Mouse (Mus musculus): ENCODE data around the gene Csnk2a1. TPM values are rescaled to one million over a fixed set of nuclear protein-coding genes. Genes with fewer than 3 reads are reported as not detected.

Gene Csnk2a1
- polyA plus RNA-seq (2011; ENCODE audit: insufficient read depth, insufficient read length, low replicate concordance, missing spikeins) = 41.1 and 52.4 TPM in 2 replicates

- Histone ChIP-seq H3K4me1 (ENCODE audit: control insufficient read depth, insufficient read depth, low read length) (peaks cover 2% of the 10 kb centered on the region), H3K4me3 (replicated peaks; ENCODE audit: control insufficient read depth, low read depth, low read length) (peak within 1 kb of the TSS; percentile 99), H3K27ac (ENCODE audit: control insufficient read depth, insufficient read depth, low read depth, low read length, poor library complexity) (peak within 1 kb of the TSS; percentile 97)
- 0% methylated on average over 58 of the region's 58 CpGs for WGBS
- TF ChIP-seq POLR2A (IDR thresholded peaks at IDR 0.05; ENCODE audit: borderline replicate concordance, control insufficient read depth, low read depth, low read length) = peak; percentile 63; the same call in 1 of the 2 replicates
- TF ChIP-seq CTCF (IDR thresholded peaks at IDR 0.05; ENCODE audit: control insufficient read depth, insufficient read depth, low read length) = no peak
Observed at GRCm38 (mm10) chr2:152226248-152227050, at the start of gene Csnk2a1. TSS of gene Csnk2a1 (plus strand) at chr2:152226839.

DNA sequence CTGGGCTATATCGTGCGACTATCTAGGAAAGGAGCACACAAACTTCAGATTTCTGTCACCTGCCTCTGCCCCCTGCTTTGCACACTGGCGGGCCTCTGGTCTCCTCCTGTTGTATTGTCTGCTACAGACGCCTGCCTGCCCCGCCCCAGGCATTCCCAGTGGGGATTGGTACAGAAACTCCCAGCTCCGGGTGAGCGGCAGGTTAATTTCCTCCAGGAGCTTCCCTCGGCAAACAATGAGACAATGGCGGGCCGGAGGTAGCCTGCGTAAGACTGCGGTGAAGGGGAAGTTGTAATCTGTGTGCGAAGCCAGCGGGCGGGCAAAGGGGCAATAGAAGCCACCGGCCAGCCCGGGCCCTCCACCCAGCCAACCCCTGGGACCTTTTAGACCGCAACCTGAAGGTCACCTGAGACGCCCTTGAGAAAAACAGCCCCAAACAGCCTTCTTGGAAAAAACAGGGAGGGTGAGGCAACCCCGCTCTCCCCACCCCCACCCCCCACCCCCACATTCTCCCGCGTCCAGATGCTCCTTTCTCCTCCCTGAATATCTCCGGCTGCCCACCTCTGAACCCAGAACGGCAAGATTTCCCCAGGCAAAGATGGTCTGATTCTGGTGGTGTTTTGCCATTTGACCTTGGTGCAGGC, 49.4 kb upstream of the Csnk2a1 start:
- Histone ChIP-seq H3K4me1 (ENCODE audit: control insufficient read depth, insufficient read depth, low read length) (no peaks in the 10 kb centered on the region), H3K4me3 (replicated peaks; ENCODE audit: control insufficient read depth, low read depth, low read length) (no peak overlapping the region), H3K27ac (ENCODE audit: control insufficient read depth, insufficient read depth, low read depth, low read length, poor library complexity) (no peak overlapping the region)
- no peak for TF ChIP-seq CTCF (IDR thresholded peaks at IDR 0.05; ENCODE audit: control insufficient read depth, insufficient read depth, low read length)
- TF ChIP-seq POLR2A (IDR thresholded peaks at IDR 0.05; ENCODE audit: borderline replicate concordance, control insufficient read depth, low read depth, low read length) = no peak
- WGBS = 34% methylated on average over 24 of the region's 24 CpGs

DNA sequence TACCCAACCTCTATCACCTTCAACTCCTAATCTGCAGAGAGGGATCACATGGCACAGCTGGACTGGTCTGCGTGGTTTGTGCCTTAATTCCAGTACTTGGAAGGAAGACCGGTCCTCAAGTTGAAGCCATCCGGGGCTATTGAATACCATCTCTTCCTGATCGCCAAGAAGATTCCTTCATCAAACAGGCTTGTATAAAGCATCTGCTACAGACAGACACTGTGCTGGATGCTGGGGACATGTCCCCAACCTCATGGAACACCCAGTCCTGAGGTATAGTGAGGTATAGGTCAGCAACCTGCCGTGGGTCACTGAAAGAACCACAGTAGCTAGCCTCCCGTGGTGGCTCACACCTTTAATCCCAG, 48.9 kb upstream of the Csnk2a1 start:
- WGBS = 85% methylated on average over 6 of the region's 6 CpGs
- H3K4me3 ChIP-seq (replicated peaks; ENCODE audit: control insufficient read depth, low read depth, low read length) = no peak overlapping the region
- no peak overlapping the region for H3K27ac ChIP-seq (ENCODE audit: control insufficient read depth, insufficient read depth, low read depth, low read length, poor library complexity)
- no peak for TF ChIP-seq CTCF (IDR thresholded peaks at IDR 0.05; ENCODE audit: control insufficient read depth, insufficient read depth, low read length)
- TF ChIP-seq POLR2A (IDR thresholded peaks at IDR 0.05; ENCODE audit: borderline replicate concordance, control insufficient read depth, low read depth, low read length) = no peak
- H3K4me1 ChIP-seq (ENCODE audit: control insufficient read depth, insufficient read depth, low read length) = no peaks in the 10 kb centered on the region

- 82% methylated on average over 3 of the region's 3 CpGs for WGBS
- no peaks in the 10 kb centered on the region for H3K4me1 ChIP-seq (ENCODE audit: control insufficient read depth, insufficient read depth, low read length)
- H3K4me3 ChIP-seq (replicated peaks; ENCODE audit: control insufficient read depth, low read depth, low read length) = no peak overlapping the region
- TF ChIP-seq CTCF (IDR thresholded peaks at IDR 0.05; ENCODE audit: control insufficient read depth, insufficient read depth, low read length) = no peak
- no peak for TF ChIP-seq POLR2A (IDR thresholded peaks at IDR 0.05; ENCODE audit: borderline replicate concordance, control insufficient read depth, low read depth, low read length)
- no peak overlapping the region for H3K27ac ChIP-seq (ENCODE audit: control insufficient read depth, insufficient read depth, low read depth, low read length, poor library complexity)
Observed at GRCm38 (mm10) chr2:152178345-152178744, 48.3 kb upstream of the Csnk2a1 start.

- Histone ChIP-seq H3K4me3 (replicated peaks; ENCODE audit: control insufficient read depth, low read depth, low read length) (no peak overlapping the region), H3K4me1 (ENCODE audit: control insufficient read depth, insufficient read depth, low read length) (no peaks in the 10 kb centered on the region), H3K27ac (ENCODE audit: control insufficient read depth, insufficient read depth, low read depth, low read length, poor library complexity) (no peak overlapping the region)
- no peak for TF ChIP-seq CTCF (IDR thresholded peaks at IDR 0.05; ENCODE audit: control insufficient read depth, insufficient read depth, low read length)
- no peak for TF ChIP-seq POLR2A (IDR thresholded peaks at IDR 0.05; ENCODE audit: borderline replicate concordance, control insufficient read depth, low read depth, low read length)
- WGBS = 84% methylated on average over 2 of the region's 2 CpGs
Observed at GRCm38 (mm10) chr2:152179301-152179700, 47.3 kb upstream of the Csnk2a1 start.

GRCm38 (mm10) chr2:152180323-152180722, 46.3 kb upstream of the Csnk2a1 start:
- H3K4me1 ChIP-seq (ENCODE audit: control insufficient read depth, insufficient read depth, low read length) = no peaks in the 10 kb centered on the region
- no peak overlapping the region for H3K27ac ChIP-seq (ENCODE audit: control insufficient read depth, insufficient read depth, low read depth, low read length, poor library complexity)
- WGBS = 78% methylated on average over 6 of the region's 6 CpGs
- no peak overlapping the region for H3K4me3 ChIP-seq (replicated peaks; ENCODE audit: control insufficient read depth, low read depth, low read length)
- TF ChIP-seq POLR2A (IDR thresholded peaks at IDR 0.05; ENCODE audit: borderline replicate concordance, control insufficient read depth, low read depth, low read length) (no peak), CTCF (IDR thresholded peaks at IDR 0.05; ENCODE audit: control insufficient read depth, insufficient read depth, low read length) (no peak)

DNA sequence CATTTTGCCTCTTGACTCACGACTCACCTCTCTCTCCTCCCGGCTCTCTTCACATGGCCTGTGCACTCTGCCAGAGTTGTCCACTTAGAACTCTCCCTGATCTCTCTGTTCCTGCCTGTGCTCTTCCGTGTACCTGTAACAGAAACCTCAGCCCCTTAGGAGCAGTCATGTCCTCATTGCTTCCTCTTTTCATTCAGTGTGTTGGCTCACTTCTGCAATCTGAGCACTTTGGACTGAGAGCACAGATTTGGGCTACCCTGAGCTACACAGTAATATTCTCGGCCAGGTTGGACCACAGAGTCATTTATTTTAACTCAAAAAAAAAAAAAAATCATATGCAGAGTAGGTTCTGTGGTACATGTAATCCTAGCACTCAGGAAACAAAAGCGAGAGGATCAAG, 39.5 kb upstream of the Csnk2a1 start:
- Histone ChIP-seq H3K4me3 (replicated peaks; ENCODE audit: control insufficient read depth, low read depth, low read length) (no peak overlapping the region), H3K4me1 (ENCODE audit: control insufficient read depth, insufficient read depth, low read length) (no peaks in the 10 kb centered on the region), H3K27ac (ENCODE audit: control insufficient read depth, insufficient read depth, low read depth, low read length, poor library complexity) (no peak overlapping the region)
- 43% methylated on average over 5 of the region's 5 CpGs for WGBS
- TF ChIP-seq POLR2A (IDR thresholded peaks at IDR 0.05; ENCODE audit: borderline replicate concordance, control insufficient read depth, low read depth, low read length) = no peak
- TF ChIP-seq CTCF (IDR thresholded peaks at IDR 0.05; ENCODE audit: control insufficient read depth, insufficient read depth, low read length) = no peak

DNA sequence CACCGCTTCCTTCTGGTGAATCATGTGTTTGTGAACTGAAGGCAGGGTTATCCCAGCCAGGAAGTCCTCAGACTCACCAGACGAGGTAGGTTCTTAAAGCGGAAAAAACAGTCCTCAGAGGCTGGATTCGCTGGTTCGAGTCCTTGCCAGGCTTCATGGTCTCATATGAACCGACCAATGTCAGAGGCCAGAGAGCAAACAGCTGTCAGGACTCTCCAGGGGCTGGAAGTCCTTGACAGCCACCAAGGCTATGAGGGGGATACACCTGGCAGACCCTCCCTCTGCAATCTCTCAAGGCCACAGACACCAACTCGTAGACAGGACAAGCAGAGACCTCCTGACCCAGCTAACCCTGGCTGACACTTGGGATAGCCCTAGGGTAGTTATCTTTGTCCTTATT, 37.4 kb upstream of the Csnk2a1 start:
- Histone ChIP-seq H3K27ac (ENCODE audit: control insufficient read depth, insufficient read depth, low read depth, low read length, poor library complexity) (no peak overlapping the region), H3K4me3 (replicated peaks; ENCODE audit: control insufficient read depth, low read depth, low read length) (no peak overlapping the region), H3K4me1 (ENCODE audit: control insufficient read depth, insufficient read depth, low read length) (no peaks in the 10 kb centered on the region)
- TF ChIP-seq POLR2A (IDR thresholded peaks at IDR 0.05; ENCODE audit: borderline replicate concordance, control insufficient read depth, low read depth, low read length) (no peak), CTCF (IDR thresholded peaks at IDR 0.05; ENCODE audit: control insufficient read depth, insufficient read depth, low read length) (no peak)
- 75% methylated on average over 7 of the region's 7 CpGs for WGBS
